Mouse (Mus musculus) bone marrow macrophage, adult 2 months (primary cell): ENCODE data around the gene Actr1a.

Experiments used
- CTCF ChIP-seq: IDR thresholded peaks from 2 replicates; pipeline ENCODE4 v1.5.1; 2012; ENCODE audit warnings: low read depth, mild to moderate bottlenecking, low read length, moderate library complexity
- POLR2A ChIP-seq: IDR thresholded peaks from 2 replicates; pipeline ENCODE4 v1.6.1; 2012; ENCODE audit warnings: mild to moderate bottlenecking, low read depth, low read length, borderline replicate concordance

DNA sequence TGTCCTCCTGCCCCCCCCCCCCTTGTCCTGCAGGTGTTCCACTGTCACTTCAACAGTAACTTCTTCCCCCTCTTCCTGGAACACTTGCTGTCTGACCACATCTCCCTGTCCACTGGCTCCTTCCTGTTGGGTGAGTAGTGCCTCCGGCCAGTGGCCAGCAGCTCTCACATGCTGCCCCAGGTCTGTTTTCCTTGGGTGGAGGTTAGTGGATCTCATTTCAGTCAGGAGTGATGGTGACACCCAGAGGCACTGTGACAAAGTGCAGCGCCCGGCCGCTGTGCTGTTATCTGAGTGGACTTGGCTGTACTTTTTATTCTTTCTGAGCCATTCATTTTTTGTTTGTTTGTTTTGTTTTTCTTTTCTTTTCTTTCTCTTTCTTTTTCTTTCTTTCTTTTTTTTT, 26.3 kb downstream of the Actr1a start:
- TF ChIP-seq CTCF (peak; percentile 47), POLR2A (no peak)
